Mouse (Mus musculus): ENCODE measurements around the gene Tmem56. TPM values are rescaled to one million over a fixed set of nuclear protein-coding genes. Genes with fewer than 3 reads are reported as not detected.

Tmem56 gene
- total and polyA plus RNA-seq, 3 experiments, result 0.32 to 0.39 TPM; not detected in 1

DNA sequence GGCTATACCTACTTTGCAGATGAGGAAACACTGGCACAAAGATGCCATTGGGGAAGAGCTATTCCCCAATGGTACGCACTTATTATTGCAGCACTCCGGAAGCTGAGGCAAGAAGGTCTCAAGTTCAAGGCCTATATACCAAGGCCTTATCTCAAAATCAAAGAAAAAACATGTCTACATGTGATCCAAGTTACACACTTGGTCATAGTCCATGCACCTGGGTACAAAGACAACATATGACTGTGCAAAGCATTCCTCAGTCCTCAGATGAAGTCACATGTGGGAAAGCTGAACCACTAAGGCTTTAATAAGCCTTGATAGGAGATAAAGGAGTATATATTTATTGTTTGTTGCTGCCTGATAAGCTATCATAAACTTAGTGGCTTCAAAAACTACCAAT, 8.9 kb downstream of the Tmem56 start:
- no peak overlapping the region for H3K4me3 ChIP-seq (ENCODE audit: control insufficient read depth in 1 of 2, insufficient read depth in 1 of 2, low read depth in 2 of 2, low read length in 2 of 2)
- H3K36me3 ChIP-seq (ENCODE audit: control insufficient read depth in 1 of 2, insufficient read depth in 2 of 2, low read length in 2 of 2), result no peaks in the 10 kb centered on the region
- H3K27ac ChIP-seq (ENCODE audit: control insufficient read depth, low read depth, low read length), result no peak overlapping the region

DNA sequence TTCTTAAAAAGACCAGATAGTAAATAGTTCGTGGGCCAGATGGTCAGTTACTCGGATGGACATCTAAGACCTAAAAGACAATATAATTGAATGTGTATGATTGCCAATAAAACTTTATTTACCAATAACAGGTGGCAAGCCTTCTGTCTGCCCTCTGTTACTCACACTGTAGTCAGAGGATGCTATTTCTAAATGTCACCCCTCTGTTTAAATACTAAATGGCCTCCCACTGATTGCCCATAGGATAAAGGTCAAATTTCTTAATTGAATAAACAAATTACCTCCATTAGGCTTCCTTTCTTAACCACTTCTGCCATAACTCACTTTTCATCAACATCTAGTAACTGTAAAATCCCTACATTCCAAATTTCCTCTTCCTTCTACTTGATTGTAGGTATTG, 10.3 kb downstream of the Tmem56 start:
- no peak for DNase-seq (ENCODE audit: low read depth, low spot score)
- Histone ChIP-seq H3K36me3 (ENCODE audit: control insufficient read depth in 1 of 2, insufficient read depth in 2 of 2, low read length in 2 of 2) (no peaks in the 10 kb centered on the region), H3K27ac (ENCODE audit: control insufficient read depth, low read depth, low read length) (no peak overlapping the region), H3K9ac (ENCODE audit: control insufficient read depth, low read depth, low read length, poor library complexity, severe bottlenecking) (no peak overlapping the region), H3K79me2 (ENCODE audit: control insufficient read depth, insufficient read depth, low read length, poor library complexity) (no peaks in the 10 kb centered on the region), H3K4me3 (ENCODE audit: control insufficient read depth in 1 of 2, insufficient read depth in 1 of 2, low read depth in 2 of 2, low read length in 2 of 2) (no peak overlapping the region), H3K9me3 (replicated peaks; ENCODE audit: insufficient read depth, low read length) (no peaks in the 10 kb centered on the region), H3K4me1 (ENCODE audit: control insufficient read depth in 1 of 2, insufficient read depth in 2 of 2, low read length in 2 of 2) (no peaks in the 10 kb centered on the region), H3K27me3 (ENCODE audit: control insufficient read depth in 1 of 2, insufficient read depth in 2 of 2, low read length in 2 of 2) (peaks cover under 1 to 3% of the 10 kb centered on the region in 2 experiments)
- TF ChIP-seq MYB (IDR thresholded peaks at IDR 0.05; ENCODE audit: low read depth, low read length) (no peak), E2F4 (IDR thresholded peaks at IDR 0.05; ENCODE audit: borderline replicate concordance, low read depth, low read length) (no peak), ZMIZ1 (IDR thresholded peaks at IDR 0.05; ENCODE audit: low read depth, low read length) (no peak), GABPA (IDR thresholded peaks at IDR 0.05; ENCODE audit: low read depth, low read length) (no peak), ETS1 (IDR thresholded peaks at IDR 0.05; ENCODE audit: low read depth, low read length) (no peak), BHLHE40 (IDR thresholded peaks at IDR 0.05; ENCODE audit: borderline replicate concordance, low read depth, low read length) (no peak), SMC3 (IDR thresholded peaks at IDR 0.05; ENCODE audit: low read depth, low read length) (no peak), CHD2 (IDR thresholded peaks at IDR 0.05; ENCODE audit: low read length) (no peak), TCF12 (IDR thresholded peaks at IDR 0.05; ENCODE audit: low read depth, low read length) (no peak), TBP (IDR thresholded peaks at IDR 0.05; ENCODE audit: low read depth, low read length) (no peak), SIN3A (IDR thresholded peaks at IDR 0.05; ENCODE audit: low read length) (no peak), CTCF (IDR thresholded peaks at IDR 0.05 in 2 of 3, conservative IDR thresholded peaks at IDR 0.05 in 1 of 3; ENCODE audit: control insufficient read depth in 1 of 3, insufficient read depth in 1 of 3, low read depth in 2 of 3, low read length in 3 of 3, poor library complexity in 1 of 3, severe bottlenecking in 1 of 3) (no peak)

More for the DNA sequence above, 8.9 kb downstream of the Tmem56 start:
- TF ChIP-seq POLR2A (IDR thresholded peaks at IDR 0.05; ENCODE audit: control insufficient read depth in 1 of 2, insufficient read depth in 1 of 2, low read depth in 1 of 2, low read length in 2 of 2, poor library complexity in 1 of 2) (no peak), MAZ (IDR thresholded peaks at IDR 0.05; ENCODE audit: low read depth, low read length) (no peak), POLR2AphosphoS2 (IDR thresholded peaks at IDR 0.05; ENCODE audit: low read length) (no peak), GABPA (IDR thresholded peaks at IDR 0.05; ENCODE audit: low read depth, low read length) (no peak), CHD2 (IDR thresholded peaks at IDR 0.05; ENCODE audit: low read length) (no peak), CHD1 (IDR thresholded peaks at IDR 0.05; ENCODE audit: low read depth, low read length) (no peak), TAL1 (IDR thresholded peaks at IDR 0.05; ENCODE audit: low read length) (no peak), RCOR1 (IDR thresholded peaks at IDR 0.05; ENCODE audit: low read depth, low read length) (no peak), TCF12 (IDR thresholded peaks at IDR 0.05; ENCODE audit: low read depth, low read length) (no peak), MYC (IDR thresholded peaks at IDR 0.05; ENCODE audit: low read depth, low read length) (no peak), BHLHE40 (IDR thresholded peaks at IDR 0.05; ENCODE audit: borderline replicate concordance, low read depth, low read length) (no peak), NELFE (IDR thresholded peaks at IDR 0.05; ENCODE audit: low read depth, low read length) (no peak), SMC3 (IDR thresholded peaks at IDR 0.05; ENCODE audit: low read depth, low read length) (no peak), EP300 (IDR thresholded peaks at IDR 0.05; ENCODE audit: low read depth in 1 of 2, low read length in 2 of 2) (no peak), GATA1 (IDR thresholded peaks at IDR 0.05; ENCODE audit: low read depth, low read length) (no peak), ZMIZ1 (IDR thresholded peaks at IDR 0.05; ENCODE audit: low read depth, low read length) (no peak), HCFC1 (IDR thresholded peaks at IDR 0.05; ENCODE audit: low read depth, low read length) (no peak), JUND (IDR thresholded peaks at IDR 0.05; ENCODE audit: low read depth, low read length) (no peak), POLR2AphosphoS5 (IDR thresholded peaks at IDR 0.05; ENCODE audit: borderline replicate concordance, low read depth, low read length) (no peak), RAD21 (IDR thresholded peaks at IDR 0.05; ENCODE audit: low read depth, low read length) (no peak)
- Histone ChIP-seq H3K9me3 (replicated peaks; ENCODE audit: insufficient read depth, low read length) (no peaks in the 10 kb centered on the region), H3K4me1 (ENCODE audit: control insufficient read depth in 1 of 2, insufficient read depth in 2 of 2, low read length in 2 of 2) (no peaks in the 10 kb centered on the region), H3K9ac (ENCODE audit: control insufficient read depth, low read depth, low read length, poor library complexity, severe bottlenecking) (no peak overlapping the region), H3K27me3 (ENCODE audit: control insufficient read depth in 1 of 2, insufficient read depth in 2 of 2, low read length in 2 of 2) (peaks cover 3% of the 10 kb centered on the region in 2 experiments), H3K79me2 (ENCODE audit: control insufficient read depth, insufficient read depth, low read length, poor library complexity) (no peaks in the 10 kb centered on the region)
- no peak for DNase-seq (ENCODE audit: low read depth, low spot score)
